Mouse (Mus musculus) forebrain, embryonic 11.5 days (tissue): ENCODE measurements around the gene Akt1s1. TPM values are rescaled to one million over a fixed set of nuclear protein-coding genes. Genes with fewer than 3 reads are reported as not detected.

ENCODE experiments used
- ATAC-seq: fragments of 200-750 bp; cut with Nextera tagmentation; replicated peaks from 2 replicates; pipeline ENCODE4 v1.8.0; 2017; ENCODE audit warnings: moderate TSS enrichment; ENCODE audit not compliant: low FRiP score
- DNase-seq: peaks from one replicate; pipeline ENCODE4 v3.0.0-alpha.2; 2017; ENCODE audit warnings: low spot score
- H3K27ac ChIP-seq: fragments of 300-500 bp; sonication (generic); 2 replicates; pipeline ENCODE4 v1.5.1; 2014; ENCODE audit warnings: low read depth, low read length
- H3K27me3 ChIP-seq: fragments of 300-500 bp; sonication (generic); 2 replicates; pipeline ENCODE4 v1.6.1; 2014; ENCODE audit warnings: mild to moderate bottlenecking, low read length, mixed read lengths; ENCODE audit not compliant: control insufficient read depth, insufficient read depth
- H3K36me3 ChIP-seq: fragments of 300-500 bp; sonication (generic); 2 replicates; pipeline ENCODE4 v1.6.1; 2014; ENCODE audit warnings: mild to moderate bottlenecking, low read length, moderate library complexity, mixed read lengths; ENCODE audit not compliant: control insufficient read depth, insufficient read depth
- H3K4me1 ChIP-seq: fragments of 300-500 bp; sonication (generic); replicated peaks from 2 replicates; pipeline ENCODE4 v1.6.1; 2014; ENCODE audit warnings: low read length, mixed read lengths; ENCODE audit not compliant: control insufficient read depth, insufficient read depth
- H3K4me2 ChIP-seq: fragments of 300-500 bp; sonication (generic); 2 replicates; pipeline ENCODE4 v1.6.1; 2014; ENCODE audit warnings: low read depth, mild to moderate bottlenecking, low read length, moderate library complexity, mixed read lengths; ENCODE audit not compliant: severe bottlenecking
- H3K4me3 ChIP-seq: fragments of 300-500 bp; sonication (generic); 2 replicates; pipeline ENCODE4 v1.5.1; 2014; ENCODE audit warnings: low read depth, low read length
- H3K9ac ChIP-seq: fragments of 300-500 bp; sonication (generic); 2 replicates; pipeline ENCODE4 v1.6.1; 2014; ENCODE audit warnings: low read length
- H3K9me3 ChIP-seq: fragments of 300-500 bp; sonication (generic); 2 replicates; pipeline ENCODE4 v1.6.1; 2016; ENCODE audit warnings: low read length, mixed read lengths; ENCODE audit not compliant: control insufficient read depth
- WGBS: fragments of 180-500 bp; shearing (Covaris S2); extraction: QIAGEN DNeasy Blood & Tissue Kit; methylation state at CpG from one replicate; pipeline ENCODE4 v1.1.7; 2014; 5-methylcytosine and 5-hydroxymethylcytosine counted together
- polyA plus RNA-seq: library from polyadenylated mRNA; unstranded; fragments of >200 nt; fragmentation: Nextera tagmentation; extraction: Ambion mirVana; gene quantifications from 2 replicates; pipeline ENCODE4 v1.2.1, GENCODE M21; 2014

Gene Akt1s1
- polyA plus RNA-seq, 1 experiment from 2014 or later: 83.0 TPM

GRCm38 (mm10) chr7:44892276-44892921 lies 43.6 kb downstream of the Akt1s1 start, which contains the start of gene Med25:
TSS of gene Med25 (minus strand) at chr7:44892712.
- DNase-seq (peak; percentile 94), ATAC-seq (peak; percentile 79)
- peak within 1 kb of the TSS; percentile 84 for H3K9ac ChIP-seq
- H3K27me3 ChIP-seq: no peaks in the 10 kb centered on the region
- H3K27ac ChIP-seq: peak within 1 kb of the TSS; percentile 95
- H3K36me3 ChIP-seq: no peaks in the 10 kb centered on the region; the same call in 1 of the 2 replicates
- H3K4me1 ChIP-seq: peaks cover 30% of the 10 kb centered on the region
- peak within 1 kb of the TSS; percentile 88 for H3K4me2 ChIP-seq
- H3K4me3 ChIP-seq: peak within 1 kb of the TSS; percentile 86
- under 1% methylated on average over 56 of the region's 56 CpGs for WGBS
- H3K9me3 ChIP-seq: no peaks in the 10 kb centered on the region

DNA sequence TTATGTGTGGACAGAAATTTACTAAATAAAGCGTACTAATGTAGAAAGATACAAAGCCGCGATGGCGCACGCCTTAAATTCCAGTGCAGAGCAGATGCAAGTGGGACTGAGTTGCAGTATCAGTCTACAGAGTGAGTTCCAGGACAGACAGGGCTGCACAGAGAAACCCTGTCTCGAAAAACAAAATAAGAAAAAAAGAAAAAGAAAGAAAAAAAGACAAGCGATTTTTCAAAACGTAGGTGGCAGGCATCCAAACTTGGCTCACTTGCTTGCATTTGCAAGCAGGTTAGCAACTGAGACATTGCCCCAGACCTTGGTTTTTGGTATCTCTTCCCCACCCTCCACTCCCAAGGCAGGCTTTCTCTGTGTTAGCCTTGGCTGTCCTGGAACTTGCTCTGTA lies 44.4 kb downstream of the Akt1s1 start:
- ATAC-seq (no peak), DNase-seq (no peak)
- Histone ChIP-seq H3K36me3 (no peaks in the 10 kb centered on the region; the same call in 1 of the 2 replicates), H3K4me1 (peaks cover 30% of the 10 kb centered on the region), H3K9ac (peak overlapping the region; percentile 49), H3K27me3 (no peaks in the 10 kb centered on the region), H3K9me3 (no peaks in the 10 kb centered on the region), H3K27ac (peak overlapping the region; percentile 95), H3K4me2 (peak overlapping the region; percentile 49), H3K4me3 (peak overlapping the region; percentile 1; the same call in 1 of the 2 replicates)
- WGBS: 14% methylated on average over 8 of the region's 8 CpGs

DNA sequence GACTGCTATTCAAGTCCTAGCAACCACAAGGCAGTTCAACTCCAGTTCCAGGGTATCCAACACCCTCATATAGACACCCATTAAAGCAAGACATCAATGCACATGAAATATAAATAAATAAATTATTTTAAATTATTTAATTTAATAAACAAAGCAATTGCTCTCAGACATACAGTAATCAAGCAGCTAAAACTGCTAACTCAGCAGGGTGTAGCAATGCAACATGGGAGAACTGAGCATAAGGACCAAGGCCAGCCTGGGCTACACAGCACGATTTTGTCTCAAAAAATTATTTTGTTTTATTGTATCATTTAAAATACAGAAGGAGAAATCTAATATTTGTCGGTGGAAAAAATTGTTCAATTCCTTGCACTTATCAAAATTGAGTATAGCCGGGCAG lies 45.4 kb downstream of the Akt1s1 start:
- H3K27ac ChIP-seq: peak overlapping the region; percentile 95; the same call in 1 of the 2 replicates
- H3K4me1 ChIP-seq: peaks cover 30% of the 10 kb centered on the region
- H3K9ac ChIP-seq: no peak overlapping the region
- H3K9me3 ChIP-seq: no peaks in the 10 kb centered on the region
- H3K36me3 ChIP-seq: no peaks in the 10 kb centered on the region; the same call in 1 of the 2 replicates
- H3K27me3 ChIP-seq: no peaks in the 10 kb centered on the region
- H3K4me3 ChIP-seq: no peak overlapping the region
- no peak for ATAC-seq
- no peak overlapping the region for H3K4me2 ChIP-seq
- DNase-seq: no peak
- WGBS: 89% methylated on average over 3 of the region's 3 CpGs

DNA sequence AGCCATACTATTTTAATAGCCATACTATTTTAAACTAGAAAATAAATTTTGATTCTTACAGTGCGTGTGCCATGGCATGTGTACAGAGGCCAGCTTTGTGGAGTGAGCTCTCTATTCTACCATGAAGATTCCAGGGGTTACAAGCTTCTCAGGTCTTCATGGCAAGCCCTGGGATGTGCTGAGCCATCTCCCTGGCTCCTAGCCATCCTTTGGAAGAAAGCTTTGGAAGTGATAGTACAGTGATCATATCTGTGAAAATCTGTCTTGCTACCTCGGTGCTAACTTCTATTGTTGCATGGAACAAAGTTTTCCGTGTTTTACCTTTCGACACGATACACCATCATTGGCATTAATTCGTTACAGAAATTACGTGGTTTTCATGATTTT lies 46.4 kb downstream of the Akt1s1 start:
- no peaks in the 10 kb centered on the region for H3K27me3 ChIP-seq
- ATAC-seq (no peak), DNase-seq (no peak)
- H3K9me3 ChIP-seq: no peaks in the 10 kb centered on the region
- H3K36me3 ChIP-seq: no peaks in the 10 kb centered on the region; the same call in 1 of the 2 replicates
- 0 out of 2 replicates have a peak overlapping the region, but pooled peaks have one; percentile 12 for H3K9ac ChIP-seq
- WGBS: 46% methylated on average over 7 of the region's 7 CpGs
- H3K4me2 ChIP-seq: peak overlapping the region; percentile 85
- peaks cover 30% of the 10 kb centered on the region for H3K4me1 ChIP-seq
- H3K27ac ChIP-seq: peak overlapping the region; percentile 88
- peak overlapping the region; percentile 61 for H3K4me3 ChIP-seq

- ATAC-seq: peak; percentile 67
- Histone ChIP-seq H3K27ac (peak within 1 kb of the TSS; percentile 88), H3K9ac (peak within 1 kb of the TSS; percentile 76), H3K4me2 (peak within 1 kb of the TSS; percentile 85), H3K9me3 (no peaks in the 10 kb centered on the region), H3K4me3 (peak within 1 kb of the TSS; percentile 61), H3K27me3 (no peaks in the 10 kb centered on the region), H3K4me1 (peaks cover 24% of the 10 kb centered on the region), H3K36me3 (no peaks in the 10 kb centered on the region; the same call in 1 of the 2 replicates)
- WGBS: under 1% methylated on average over 34 of the region's 34 CpGs
- DNase-seq: peak; percentile 93
Measured at GRCm38 (mm10) chr7:44895593-44896434, 47.0 kb downstream of the Akt1s1 start, which contains the start of gene Fuz. TSS of gene Fuz (plus strand) at chr7:44896079.

GRCm38 (mm10) chr7:44896499-44896898 lies 47.7 kb downstream of the Akt1s1 start:
- DNase-seq (no peak), ATAC-seq (no peak)
- peak overlapping the region; percentile 61 for H3K4me3 ChIP-seq
- peak overlapping the region; percentile 88 for H3K27ac ChIP-seq
- H3K4me2 ChIP-seq: peak overlapping the region; percentile 85
- peaks cover 26% of the 10 kb centered on the region for H3K4me1 ChIP-seq
- H3K9ac ChIP-seq: peak overlapping the region; percentile 76
- no peaks in the 10 kb centered on the region for H3K9me3 ChIP-seq
- 41% methylated on average over 10 of the region's 10 CpGs for WGBS
- H3K36me3 ChIP-seq: no peaks in the 10 kb centered on the region; the same call in 1 of the 2 replicates
- H3K27me3 ChIP-seq: no peaks in the 10 kb centered on the region

- ATAC-seq: no peak
- Histone ChIP-seq H3K4me3 (no peak overlapping the region), H3K27ac (no peak overlapping the region), H3K4me1 (peaks cover 25% of the 10 kb centered on the region), H3K9ac (no peak overlapping the region), H3K9me3 (no peaks in the 10 kb centered on the region), H3K36me3 (no peaks in the 10 kb centered on the region; the same call in 1 of the 2 replicates), H3K27me3 (no peaks in the 10 kb centered on the region), H3K4me2 (no peak overlapping the region)
- no peak for DNase-seq
- WGBS: 38% methylated on average over 19 of the region's 19 CpGs
Measured at GRCm38 (mm10) chr7:44898607-44899006, 49.8 kb downstream of the Akt1s1 start.

DNA sequence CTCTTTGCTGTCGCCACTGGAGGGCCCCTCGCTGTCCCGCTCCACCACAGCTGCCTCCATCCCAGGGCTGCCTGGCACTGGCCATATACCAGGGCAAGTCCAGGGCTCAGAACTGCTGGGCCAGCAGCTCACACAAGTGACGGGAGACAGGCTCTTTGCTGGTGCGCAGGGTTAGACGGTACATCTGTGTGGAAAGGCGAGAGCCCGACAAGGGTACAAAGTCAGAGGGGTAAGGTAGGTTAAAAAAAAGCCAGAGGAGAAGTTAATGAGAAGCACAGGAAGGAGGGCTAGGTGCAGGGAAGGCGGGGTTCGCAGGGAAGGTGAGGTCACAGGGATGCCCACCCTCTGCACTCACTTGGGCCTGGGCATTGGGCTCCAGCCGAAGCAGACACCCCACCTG lies 51.8 kb downstream of the Akt1s1 start:
- Histone ChIP-seq H3K27ac (no peak overlapping the region), H3K27me3 (no peaks in the 10 kb centered on the region), H3K9me3 (no peaks in the 10 kb centered on the region), H3K36me3 (peaks cover 4% of the 10 kb centered on the region; the same call in 1 of the 2 replicates), H3K4me3 (no peak overlapping the region), H3K4me2 (no peak overlapping the region), H3K4me1 (peaks cover 13% of the 10 kb centered on the region), H3K9ac (no peak overlapping the region)
- WGBS: 90% methylated on average over 11 of the region's 11 CpGs
- DNase-seq (no peak), ATAC-seq (no peak)
